Mouse (Mus musculus) adrenal gland, adult 18-20 months (tissue): ENCODE measurements around the gene Ptprn2. TPM values are rescaled to one million over a fixed set of nuclear protein-coding genes. Genes with fewer than 3 reads are reported as not detected.

Experiments
- DNase-seq, 2 experiments: peaks; one replicate each; pipeline ENCODE4 v3.0.0; 2021 to 2022; ENCODE audit warnings: low spot score in 2 of 2
- total RNA-seq, 2 experiments: library from RNA; stranded (reverse); gene quantifications; 1 replicate in 1 of 2; 2 replicates in 1 of 2; pipeline ENCODE4 v1.2.3; 2021

Gene Ptprn2
- total RNA-seq, 2 experiments from 2014 or later, result 19.0 to 21.7 TPM

DNA sequence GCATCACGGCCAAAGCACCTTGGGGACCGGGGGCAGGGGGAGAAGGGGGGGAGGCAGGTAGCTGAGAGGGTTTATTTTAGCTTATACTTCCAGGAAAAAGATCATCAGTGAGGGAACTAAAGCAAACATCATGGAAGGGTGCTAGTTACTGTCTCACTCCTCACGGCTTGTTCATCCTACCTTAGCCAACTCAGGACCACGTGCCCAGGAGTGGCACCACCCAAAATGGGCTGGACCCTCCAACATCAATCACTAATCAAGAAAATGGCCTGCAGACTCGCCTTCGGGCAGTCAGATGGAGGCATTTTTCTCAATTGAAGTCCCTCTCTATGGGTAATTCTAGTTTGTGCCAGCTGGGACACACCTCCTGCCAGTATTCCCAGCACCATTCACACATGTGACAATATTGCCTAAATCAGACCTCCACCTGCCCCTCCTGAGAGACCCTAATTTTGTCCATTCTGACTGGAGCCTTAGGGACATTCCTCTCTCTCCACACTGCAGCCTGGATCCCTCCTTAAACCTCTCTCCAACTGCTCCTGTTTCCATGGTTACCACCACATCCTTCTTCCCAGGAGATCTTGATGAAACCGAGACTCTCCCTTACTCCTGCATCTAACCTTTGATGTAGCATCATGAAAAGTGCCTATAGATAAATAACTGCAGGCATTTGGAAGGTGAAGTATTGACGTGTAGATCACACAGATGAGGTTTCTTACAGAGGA is 482.9 kb downstream of the Ptprn2 start:
- no peak for DNase-seq

DNA sequence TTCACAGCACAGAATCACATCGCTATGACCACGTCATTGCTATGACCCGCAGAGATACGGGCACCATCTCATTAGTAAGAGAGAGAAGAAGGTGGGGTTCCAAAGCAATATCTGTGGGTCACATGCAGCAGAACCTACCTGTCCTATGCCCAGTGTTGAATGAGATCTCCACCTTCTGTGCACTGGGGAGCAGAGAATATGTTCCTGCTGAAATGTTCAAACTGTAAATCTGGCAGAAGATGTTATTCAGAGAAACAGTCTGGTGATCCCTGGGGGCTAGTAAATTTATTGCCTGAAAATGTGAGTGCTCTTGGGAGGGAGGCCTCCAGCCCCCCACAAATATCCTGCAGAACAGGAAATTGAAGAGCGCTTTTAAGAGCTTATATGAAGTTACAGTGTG is 490.0 kb downstream of the Ptprn2 start:
- no peak for DNase-seq

DNA sequence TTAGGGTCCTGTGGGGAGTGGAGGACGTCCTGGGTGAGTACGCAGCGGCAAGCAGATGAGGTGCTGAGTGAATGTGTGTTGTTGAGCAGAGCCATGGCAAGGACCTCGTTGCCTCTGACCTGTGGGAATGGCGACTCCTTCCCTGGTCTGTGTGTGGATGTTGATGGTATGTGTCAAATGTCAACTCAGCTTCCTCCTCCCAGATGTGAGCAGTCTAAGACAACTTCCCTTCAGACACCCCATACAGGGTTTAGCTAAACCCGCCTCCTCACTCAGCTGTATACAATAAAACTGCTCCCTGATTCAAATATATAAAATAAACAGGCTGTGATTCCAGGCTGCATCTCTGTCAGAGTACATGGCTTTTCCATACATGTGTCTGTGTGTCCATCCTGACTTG is 491.5 kb downstream of the Ptprn2 start:
- no peak for DNase-seq

DNA sequence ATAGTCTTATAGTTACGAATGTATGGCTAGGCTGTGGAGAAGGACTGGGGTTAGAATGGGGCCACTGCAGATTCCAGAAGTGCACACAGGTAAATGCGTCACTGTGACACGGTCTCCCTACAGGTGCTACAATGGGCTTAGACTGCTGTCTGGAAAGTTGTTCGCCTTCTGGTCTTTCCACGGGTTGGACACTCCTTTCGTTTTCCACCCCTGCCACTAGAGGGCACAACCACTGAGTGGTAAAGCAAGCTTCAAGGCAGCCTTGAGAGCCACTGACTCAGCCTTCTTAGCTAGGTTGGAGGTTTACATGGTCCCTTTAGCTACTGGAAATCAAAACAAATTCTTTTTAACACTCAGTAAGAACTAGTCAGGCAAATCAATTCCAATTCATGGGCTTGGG is 492.7 kb downstream of the Ptprn2 start:
- DNase-seq, result peak; percentile 23 to 26

DNA sequence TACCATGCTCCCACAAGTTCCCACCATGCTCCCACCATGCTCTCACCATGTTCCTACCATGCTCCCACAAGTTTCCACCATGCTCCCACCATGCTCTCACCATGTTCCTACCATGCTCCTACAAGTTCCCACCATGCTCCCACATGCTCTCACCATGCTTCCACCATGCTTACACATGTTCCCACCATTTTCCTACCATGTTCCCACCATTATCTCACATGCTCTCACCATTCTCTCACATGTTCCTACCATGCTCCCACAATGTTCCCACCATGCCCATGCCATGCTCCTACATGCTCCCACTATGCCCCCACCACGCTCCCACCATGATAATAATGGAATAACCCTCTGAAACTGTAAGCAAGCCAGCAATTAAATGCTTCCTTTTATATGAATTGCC is 495.8 kb downstream of the Ptprn2 start:
- DNase-seq, result no peak

DNA sequence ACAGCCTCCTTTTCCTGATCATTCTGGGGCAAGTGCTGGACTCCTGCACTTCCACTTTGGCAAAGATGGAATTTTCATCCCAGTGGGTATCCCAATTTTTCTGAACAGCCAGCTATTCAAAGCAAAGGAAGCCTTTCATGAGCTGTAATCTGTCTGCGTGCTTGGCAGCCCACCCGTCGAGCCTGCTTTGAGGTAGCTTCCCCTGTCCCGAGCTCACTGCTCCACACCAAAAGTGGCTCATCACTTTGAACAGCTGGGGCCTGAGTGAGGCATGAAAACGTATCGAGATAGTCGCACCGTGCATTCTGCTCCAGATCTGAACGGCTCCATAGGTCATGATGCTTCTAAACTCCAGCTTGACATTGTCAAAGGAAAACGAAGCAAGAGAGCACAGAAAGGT is 503.6 kb downstream of the Ptprn2 start:
- no peak for DNase-seq

DNA sequence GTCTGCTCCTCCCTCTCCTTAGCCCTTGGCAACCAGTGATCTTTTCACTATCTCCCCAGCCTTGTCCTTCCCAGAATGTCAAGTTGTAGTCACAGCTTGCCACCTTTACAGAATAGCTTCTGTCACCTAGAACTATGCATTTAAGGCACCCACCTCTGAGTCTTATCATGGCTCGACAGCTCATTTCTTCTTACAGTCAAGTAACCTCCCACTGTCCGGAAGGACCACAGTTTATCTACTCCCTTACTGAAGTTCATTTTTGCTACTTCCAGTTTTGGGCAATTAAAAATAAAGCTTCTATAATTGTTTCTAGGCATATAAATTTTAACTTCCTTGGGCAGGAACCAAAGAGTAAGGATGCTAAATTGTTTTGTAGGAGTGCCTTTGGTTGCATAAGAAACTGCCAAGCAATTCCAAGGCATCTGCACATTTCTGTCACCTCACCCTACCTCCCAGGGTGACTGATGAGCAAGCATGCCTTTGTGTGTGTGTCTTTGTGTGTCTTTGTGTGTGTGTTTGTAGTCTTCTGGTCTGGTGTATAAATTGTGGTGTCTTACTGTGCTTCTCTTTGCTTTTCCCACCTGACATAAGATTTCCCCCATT is 516.1 kb downstream of the Ptprn2 start:
- no peak for DNase-seq

DNA sequence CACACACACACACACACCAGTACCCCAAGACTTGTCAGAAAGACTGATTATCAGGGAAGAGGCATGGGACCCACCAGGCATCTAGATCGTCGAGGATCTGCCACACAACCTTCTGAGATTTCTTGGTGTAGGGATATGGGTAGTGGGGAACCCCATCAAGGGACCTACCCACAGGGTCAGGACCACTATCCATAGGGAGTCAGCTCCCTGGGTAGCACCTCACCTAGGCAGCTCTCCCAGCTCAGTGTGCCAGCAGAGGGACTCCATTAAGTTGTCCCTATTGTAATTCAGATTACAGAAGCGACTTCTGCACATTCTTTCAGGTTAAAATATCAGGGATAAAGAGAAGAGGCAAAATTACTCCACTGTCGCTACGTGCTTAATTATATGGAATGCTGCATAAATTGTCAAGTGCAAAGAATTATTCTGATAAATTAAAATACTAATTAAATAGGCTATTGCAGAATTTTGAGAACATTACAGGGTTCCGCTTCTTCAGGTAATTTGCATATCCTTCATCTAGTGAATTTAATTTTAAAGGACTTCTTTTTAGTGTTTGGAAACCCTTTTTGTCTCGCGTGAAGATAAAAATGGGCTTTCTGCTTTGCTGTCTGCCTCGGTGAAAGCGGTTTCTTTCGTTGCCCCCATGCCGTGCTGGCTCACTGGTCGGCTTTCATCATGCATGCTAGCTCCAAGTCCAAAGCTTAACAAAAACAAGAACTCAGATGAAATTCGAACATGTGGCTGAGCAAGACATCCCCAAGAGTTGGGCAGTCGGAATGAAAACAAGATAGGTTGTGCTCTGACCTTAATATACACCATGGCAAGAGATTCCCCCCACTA is 531.5 kb downstream of the Ptprn2 start:
- no peak for DNase-seq

DNA sequence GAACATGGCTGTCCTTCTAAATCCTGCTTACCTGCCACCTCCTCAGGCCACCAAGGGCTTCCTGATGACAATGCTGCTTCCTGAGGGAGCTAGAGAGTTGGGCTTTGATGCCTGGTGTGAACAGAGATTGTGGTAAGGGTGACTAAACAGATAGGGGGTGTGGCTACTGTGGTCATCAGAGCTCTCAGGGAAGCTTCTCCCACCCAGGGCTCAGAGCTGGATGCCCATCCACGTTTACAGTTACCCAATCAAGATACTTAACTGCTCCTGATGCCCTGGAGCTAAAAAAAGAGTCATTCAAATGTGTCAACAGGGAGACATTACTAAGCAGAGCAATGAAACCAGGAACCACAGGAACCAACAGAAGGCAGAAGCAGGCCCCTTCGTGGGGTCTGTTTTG is 532.4 kb downstream of the Ptprn2 start:
- DNase-seq, result no peak

DNA sequence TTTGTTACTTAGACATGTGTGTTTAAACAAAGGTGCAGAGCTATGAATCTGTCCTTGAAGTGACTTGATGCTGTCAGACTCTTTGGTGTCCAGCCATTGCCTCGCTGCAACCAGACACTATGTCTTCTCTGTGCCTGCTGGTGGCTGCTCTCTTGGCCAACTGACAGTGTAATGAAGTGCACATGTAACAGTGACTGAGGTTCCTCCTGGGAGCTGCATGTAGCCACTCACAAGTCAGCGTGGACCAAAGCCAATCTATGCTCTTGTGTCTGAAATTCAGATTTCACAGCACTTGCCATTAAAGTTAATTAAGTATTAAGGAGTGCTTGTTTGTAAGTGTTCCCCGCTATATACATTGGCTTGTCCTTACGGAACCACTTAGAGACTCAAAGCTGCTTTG is 537.7 kb downstream of the Ptprn2 start:
- no peak for DNase-seq

DNA sequence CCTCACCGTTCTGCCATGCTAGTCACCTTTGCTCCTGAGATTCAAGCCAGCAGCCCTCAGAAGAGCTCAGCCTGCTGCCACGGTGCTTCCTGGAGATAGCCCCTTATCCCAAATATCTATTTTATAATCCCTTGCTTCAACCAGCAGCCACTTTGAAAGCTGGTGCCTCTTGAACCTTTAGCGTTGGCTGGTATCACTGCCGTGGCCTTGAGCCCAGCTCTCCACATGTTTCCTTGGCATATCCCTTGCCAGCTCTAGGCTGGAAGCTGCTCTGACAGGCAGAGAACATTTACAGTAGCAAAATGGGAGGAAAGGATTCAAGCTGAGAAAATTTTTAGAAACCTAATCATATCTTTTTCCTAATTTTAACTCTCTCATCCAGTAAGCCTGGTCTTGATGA is 539.4 kb downstream of the Ptprn2 start:
- DNase-seq, result peak in 1 of 2 experiments; percentile 13

DNA sequence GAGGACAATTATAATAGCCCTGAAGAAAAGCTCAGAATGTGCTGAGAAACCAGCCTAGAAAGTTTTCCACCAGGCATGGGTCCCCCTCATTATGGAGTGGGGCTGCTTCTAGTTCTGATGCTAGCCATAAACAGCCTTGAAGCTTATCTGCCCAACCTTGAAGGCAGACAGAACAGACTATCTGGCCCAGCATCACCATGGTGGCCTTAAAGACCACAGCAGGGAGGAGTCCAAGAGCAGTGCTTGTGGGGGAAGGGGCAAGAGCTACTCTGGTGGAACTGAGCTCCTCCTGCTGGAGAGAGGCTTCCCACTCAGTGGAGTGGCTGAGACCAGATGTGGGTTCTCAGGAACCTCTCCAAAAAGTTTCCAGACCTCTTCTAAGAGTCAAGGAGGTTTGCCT is 540.2 kb downstream of the Ptprn2 start:
- DNase-seq, result no peak

DNA sequence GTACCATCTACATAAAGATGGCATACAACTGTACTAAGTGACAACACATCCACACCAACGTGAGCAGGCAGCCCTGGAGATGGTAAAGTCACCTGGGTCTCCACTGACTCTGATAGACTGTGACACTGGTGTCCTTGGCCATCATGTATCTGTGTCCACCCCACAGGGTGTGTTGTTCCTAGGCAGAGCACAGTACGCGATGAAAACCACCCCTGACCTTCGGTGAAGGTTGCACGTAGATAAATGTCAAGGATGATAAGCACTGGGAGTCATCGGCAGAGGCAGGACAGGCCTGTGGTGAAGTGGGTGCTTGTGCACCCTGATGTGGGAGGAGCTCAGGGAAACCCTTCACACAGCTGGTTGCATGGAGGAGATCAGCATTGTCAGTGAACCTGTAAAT is 541.8 kb downstream of the Ptprn2 start:
- DNase-seq, result peak in 1 of 2 experiments; percentile 30

DNA sequence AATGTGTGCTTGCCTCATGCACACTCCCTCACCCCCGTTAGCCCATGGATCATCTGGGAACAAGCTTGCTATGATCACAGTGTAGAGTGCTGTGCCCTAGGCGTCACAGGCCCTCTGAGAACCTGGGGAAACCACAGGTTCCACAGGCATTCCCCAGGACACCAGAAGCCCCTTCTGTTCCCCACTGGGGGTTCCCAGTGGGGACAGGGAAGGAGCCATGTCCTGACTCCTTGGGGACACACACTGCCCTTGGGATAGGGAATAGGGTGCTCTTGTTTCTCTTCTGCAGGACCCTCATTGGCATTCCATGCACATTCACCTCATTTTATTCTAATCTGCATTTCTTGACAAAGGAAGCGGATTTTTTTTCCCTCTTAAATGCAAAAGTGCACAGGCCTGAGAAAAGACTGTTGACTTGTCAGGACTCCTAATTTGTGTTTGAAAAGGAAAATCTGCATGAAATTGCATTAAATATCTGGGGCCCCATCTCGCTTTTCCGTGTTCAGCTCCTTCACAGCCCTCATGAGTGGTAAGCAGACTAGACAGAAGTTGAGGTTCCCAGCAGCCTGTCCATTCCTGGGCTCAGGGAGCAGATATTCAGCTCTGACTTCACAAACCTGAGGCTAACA is 542.9 kb downstream of the Ptprn2 start:
- no peak for DNase-seq

DNA sequence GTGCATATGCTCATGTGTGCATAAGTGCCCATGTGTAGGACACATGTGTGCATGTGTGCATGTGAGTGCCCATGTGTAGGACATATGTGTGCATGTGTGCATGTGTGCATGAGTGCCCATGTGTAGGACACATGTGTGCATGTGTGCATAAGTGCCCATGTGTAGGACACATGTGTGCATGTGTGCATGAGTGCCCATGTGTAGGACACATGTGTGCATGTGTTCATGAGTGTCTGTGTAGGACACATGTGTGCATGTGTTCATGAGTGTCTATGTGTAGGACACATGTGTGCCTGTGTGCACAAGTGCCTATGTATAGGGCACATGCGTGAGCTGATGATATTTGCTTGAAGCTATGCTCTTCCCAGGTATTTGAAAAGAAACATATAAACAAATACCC is 547.7 kb downstream of the Ptprn2 start:
- no peak for DNase-seq

DNA sequence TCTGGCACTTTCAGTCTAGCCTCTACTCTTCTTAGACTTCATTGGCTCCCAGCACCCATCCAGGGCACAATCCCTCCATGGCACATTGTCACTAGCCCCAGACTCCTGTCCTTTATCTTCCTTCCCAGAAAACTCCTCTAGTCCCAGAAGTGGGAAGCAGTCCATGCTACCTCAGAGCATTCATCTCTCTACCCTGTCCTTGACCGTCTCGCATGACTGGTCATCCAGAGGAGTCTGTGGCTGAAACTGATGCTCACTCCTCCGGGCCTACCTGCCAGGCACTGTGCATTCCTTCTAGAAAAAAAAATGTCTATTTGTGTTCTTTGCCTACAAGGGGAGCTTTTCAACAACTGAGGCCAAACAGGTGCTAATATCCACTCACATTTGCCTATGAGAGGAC is 549.0 kb downstream of the Ptprn2 start:
- no peak for DNase-seq

DNA sequence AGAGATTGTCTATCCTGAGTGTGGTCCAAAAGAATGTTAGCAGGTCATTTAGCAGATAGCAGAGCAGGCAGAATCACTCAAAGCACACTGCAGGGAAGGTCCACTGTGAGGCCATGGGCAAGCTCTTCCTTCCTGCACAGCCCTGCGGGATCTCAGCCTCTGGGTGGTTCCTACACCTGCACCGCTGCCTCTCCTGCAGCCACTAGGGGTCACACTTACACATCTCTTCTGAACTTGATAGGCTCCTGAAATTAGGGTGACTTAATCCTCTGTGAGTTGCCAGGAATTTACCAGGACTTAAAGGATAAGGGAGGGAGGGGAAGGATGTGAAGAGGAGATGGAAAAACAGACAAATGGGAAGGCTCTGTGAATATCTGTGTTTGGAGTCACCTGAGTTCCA is 549.7 kb downstream of the Ptprn2 start:
- peak; percentile 48 to 52 for DNase-seq

DNA sequence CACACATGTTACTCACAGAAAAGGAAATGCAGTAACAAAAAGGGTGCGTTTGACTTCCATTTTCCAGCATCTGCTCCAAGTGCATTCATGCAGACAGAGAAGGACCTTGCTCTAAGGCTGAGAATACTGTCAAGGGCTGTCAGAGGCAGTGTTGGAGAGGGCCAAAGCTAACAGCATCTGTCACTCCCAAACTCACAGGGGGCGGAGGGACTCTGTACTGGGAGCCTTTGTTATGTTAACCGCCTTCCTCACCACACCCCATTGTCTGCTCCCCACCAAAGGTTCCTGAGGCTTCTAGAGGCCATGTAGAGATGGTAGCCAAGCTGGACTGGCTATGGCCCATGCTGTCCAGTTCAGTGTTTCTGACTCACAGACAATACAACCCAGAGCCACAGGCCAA is 553.9 kb downstream of the Ptprn2 start:
- DNase-seq, result no peak

DNA sequence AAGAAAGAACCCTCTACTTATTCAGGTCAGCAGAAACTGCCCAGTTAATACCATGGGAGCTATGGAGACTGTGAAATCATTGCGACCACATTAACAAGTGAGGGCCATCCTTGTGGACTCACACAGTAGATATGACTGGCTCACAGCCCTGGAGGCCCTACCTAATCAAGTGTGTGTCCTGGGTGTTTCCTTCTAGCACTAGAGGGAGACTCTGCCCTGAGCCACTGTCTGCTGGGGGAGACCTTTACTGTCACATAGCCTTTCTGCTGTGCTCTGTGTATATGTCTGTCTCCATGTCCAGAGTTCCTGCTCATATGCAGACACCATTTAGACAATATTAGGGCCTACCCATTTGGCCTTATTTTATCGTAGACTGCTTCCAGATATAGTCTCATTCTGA is 555.9 kb downstream of the Ptprn2 start:
- DNase-seq, result no peak

DNA sequence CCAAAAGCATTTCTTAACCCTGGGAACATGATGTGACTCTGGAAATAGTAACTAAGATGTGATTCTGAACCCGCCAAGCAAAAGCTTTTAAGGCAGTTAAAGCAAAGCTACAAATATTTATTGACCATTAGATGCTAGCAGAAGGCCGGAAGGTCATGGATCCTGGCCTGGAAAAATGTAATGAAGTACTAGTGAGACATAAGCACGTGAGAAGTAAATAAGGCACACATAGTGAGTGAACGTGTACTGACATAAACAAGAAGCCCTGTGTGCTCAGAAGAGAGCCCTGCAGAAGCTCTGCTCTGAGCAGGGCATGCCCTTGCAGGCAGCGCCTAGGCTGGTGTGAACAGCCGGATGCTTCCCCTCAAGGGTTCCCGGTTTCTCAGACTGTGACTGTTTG is 557.2 kb downstream of the Ptprn2 start:
- DNase-seq, result no peak

DNA sequence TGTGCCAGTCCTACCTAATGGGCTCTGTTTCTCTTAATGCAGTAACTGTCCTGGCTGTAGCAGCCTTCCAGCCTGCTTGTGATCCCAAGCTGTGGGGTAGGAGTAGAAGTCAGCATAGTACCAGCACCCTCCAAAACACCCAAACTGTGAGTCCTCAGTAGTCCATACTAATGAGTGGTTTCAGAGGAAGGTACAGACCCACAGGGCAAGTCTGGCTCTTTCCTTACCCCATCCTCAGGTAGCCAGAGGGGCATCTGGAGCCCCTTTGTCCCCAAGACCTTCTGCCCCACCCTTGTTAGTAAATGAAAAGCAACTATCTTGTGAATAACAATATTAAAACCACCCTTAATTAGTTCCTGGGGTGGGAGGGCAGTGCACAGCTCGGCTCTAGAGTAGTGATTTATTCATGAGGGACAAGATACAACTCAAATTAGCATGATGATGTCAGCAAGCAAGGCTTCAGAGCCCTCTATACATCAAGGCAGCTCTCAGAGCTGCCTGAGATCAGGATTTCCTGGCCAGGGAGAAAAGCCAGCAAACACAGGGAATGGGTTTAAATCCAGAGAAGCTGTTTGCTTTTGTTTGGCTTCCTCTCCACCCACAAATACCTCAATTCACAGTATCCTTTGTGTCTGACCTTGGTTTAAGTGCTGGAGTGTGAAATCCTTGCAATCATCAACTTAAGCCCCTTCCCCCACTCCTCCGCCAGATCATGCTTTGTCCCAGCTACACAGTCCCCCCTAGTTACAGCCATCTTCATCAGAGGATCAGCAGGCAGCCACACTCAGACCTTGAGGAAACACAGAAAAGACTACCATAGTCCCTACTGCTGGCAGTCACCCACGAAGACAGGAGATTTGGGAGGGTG is 562.1 kb downstream of the Ptprn2 start:
- DNase-seq, result no peak
